Mouse (Mus musculus) hindbrain, embryonic 13.5 days (tissue): ENCODE measurements at regions not wholly inside any gene's neighbourhood (a gene's known extent, or its start where the extent isn't known, plus 50 kb on each side); places are given as distances from the start of the nearest gene placed in this dataset.

Experiments
- ATAC-seq: fragments of 200-750 bp; cut with Nextera tagmentation; 2 replicates; pipeline ENCODE4 v1.8.0; 2017; ENCODE audit warnings: moderate TSS enrichment; ENCODE audit not compliant: low FRiP score
- H3K27ac ChIP-seq: fragments of 300-500 bp; sonication (generic); 2 replicates; pipeline ENCODE4 v1.5.1; 2015; ENCODE audit warnings: inconsistent platforms, mild to moderate bottlenecking, moderate library complexity
- H3K27me3 ChIP-seq: fragments of 300-500 bp; sonication (generic); 2 replicates; pipeline ENCODE4 v1.6.1; 2015; ENCODE audit warnings: mild to moderate bottlenecking, inconsistent platforms
- H3K36me3 ChIP-seq: fragments of 300-500 bp; sonication (generic); 2 replicates; pipeline ENCODE4 v1.6.1; 2015; ENCODE audit warnings: mild to moderate bottlenecking, inconsistent platforms
- H3K4me1 ChIP-seq: fragments of 300-500 bp; sonication (generic); replicated peaks from 2 replicates; pipeline ENCODE4 v1.6.1; 2015; ENCODE audit warnings: inconsistent platforms
- H3K4me2 ChIP-seq: fragments of 300-500 bp; sonication (generic); 2 replicates; pipeline ENCODE4 v1.6.1; 2015; ENCODE audit warnings: inconsistent platforms, mild to moderate bottlenecking, moderate library complexity
- H3K4me3 ChIP-seq: fragments of 300-500 bp; sonication (generic); 2 replicates; pipeline ENCODE4 v1.5.1; 2015; ENCODE audit warnings: mild to moderate bottlenecking, inconsistent platforms
- H3K9ac ChIP-seq: fragments of 300-500 bp; sonication (generic); 2 replicates; pipeline ENCODE4 v1.6.1; 2015; ENCODE audit warnings: mild to moderate bottlenecking, inconsistent platforms
- H3K9me3 ChIP-seq: fragments of 300-500 bp; sonication (generic); 2 replicates; pipeline ENCODE4 v1.6.1; 2016; ENCODE audit warnings: inconsistent platforms
- WGBS: fragments of 180-500 bp; shearing (Covaris S2); methylation state at CpG from one replicate; pipeline ENCODE4 v1.1.7; 2015; 5-methylcytosine and 5-hydroxymethylcytosine counted together

GRCm38 (mm10) chr9:95282996-95283395 is 123.5 kb downstream of the Chst2 start:
- H3K4me1 ChIP-seq = no peaks in the 10 kb centered on the region
- no peaks in the 10 kb centered on the region for H3K36me3 ChIP-seq
- no peaks in the 10 kb centered on the region for H3K9me3 ChIP-seq
- 90% methylated on average over 3 of the region's 3 CpGs for WGBS
- H3K4me2 ChIP-seq = no peak overlapping the region
- no peaks in the 10 kb centered on the region for H3K27me3 ChIP-seq
- H3K27ac ChIP-seq = no peak overlapping the region
- H3K4me3 ChIP-seq = no peak overlapping the region
- ATAC-seq = no peak
- H3K9ac ChIP-seq = no peak overlapping the region

- 88% methylated on average over 2 of the region's 2 CpGs for WGBS
- H3K27ac ChIP-seq = no peak overlapping the region
These were observed 124.0 kb downstream of the Chst2 start for GRCm38 (mm10) chr9:95282502-95282901.

More at GRCm38 (mm10) chr9:95282502-95282901, 124.0 kb downstream of the Chst2 start:
- Histone ChIP-seq H3K36me3 (no peaks in the 10 kb centered on the region), H3K9ac (no peak overlapping the region), H3K4me1 (no peaks in the 10 kb centered on the region), H3K4me3 (no peak overlapping the region), H3K9me3 (no peaks in the 10 kb centered on the region), H3K27me3 (no peaks in the 10 kb centered on the region), H3K4me2 (no peak overlapping the region)
- no peak for ATAC-seq
